Mouse (Mus musculus) liver, postnatal 0 days (tissue): ENCODE data around the gene 3110082I17Rik. TPM values are rescaled to one million over a fixed set of nuclear protein-coding genes. Genes with fewer than 3 reads are reported as not detected.
A peak's percentile ranks its signal among the peaks of the same experiment; 100 is the strongest.

Experiments
- ATAC-seq: fragments of 200-750 bp; cut with Nextera tagmentation; 2 replicates; pipeline ENCODE4 v1.8.0; 2017; ENCODE audit warnings: mild to moderate bottlenecking, moderate library complexity
- DNase-seq: peaks from one replicate; pipeline ENCODE4 v3.0.0-alpha.2; 2016
- H3K27ac ChIP-seq: fragments of 300-500 bp; sonication (generic); 2 replicates; pipeline ENCODE4 v1.5.1; 2014; ENCODE audit warnings: antibody characterized with exemption, moderate library complexity, mild to moderate bottlenecking, low read depth
- H3K27me3 ChIP-seq: fragments of 300-500 bp; sonication (generic); 2 replicates; pipeline ENCODE4 v1.6.1; 2014; ENCODE audit warnings: low read length, control low read depth, mixed read lengths; ENCODE audit not compliant: insufficient read depth
- H3K36me3 ChIP-seq: fragments of 300-500 bp; sonication (generic); replicated peaks from 2 replicates; pipeline ENCODE4 v1.6.1; 2014; ENCODE audit warnings: mild to moderate bottlenecking, control low read depth, low read length, moderate library complexity, mixed read lengths; ENCODE audit not compliant: insufficient read depth
- H3K4me1 ChIP-seq: fragments of 300-500 bp; sonication (generic); 2 replicates; pipeline ENCODE4 v1.6.1; 2014; ENCODE audit warnings: antibody characterized with exemption, mild to moderate bottlenecking, control low read depth; ENCODE audit not compliant: insufficient read depth
- H3K4me2 ChIP-seq: fragments of 300-500 bp; sonication (generic); 2 replicates; pipeline ENCODE4 v1.6.1; 2014; ENCODE audit warnings: low read depth, mild to moderate bottlenecking, low read length, moderate library complexity, mixed read lengths
- H3K4me3 ChIP-seq: fragments of 300-500 bp; sonication (generic); 2 replicates; pipeline ENCODE4 v1.5.1; 2014; ENCODE audit warnings: low read depth, low read length
- H3K9ac ChIP-seq: fragments of 300-500 bp; sonication (generic); replicated peaks from 2 replicates; pipeline ENCODE4 v1.6.1; 2014; ENCODE audit warnings: mild to moderate bottlenecking, moderate library complexity
- H3K9me3 ChIP-seq: fragments of 300-500 bp; sonication (generic); 2 replicates; pipeline ENCODE4 v1.6.1; 2016; ENCODE audit warnings: mild to moderate bottlenecking, control low read depth, low read length, mixed read lengths
- CTCF ChIP-seq: sonication (generic); IDR thresholded peaks from 2 replicates; pipeline ENCODE4 v1.5.1; 2016; ENCODE audit warnings: antibody characterized with exemption, low read depth
- EP300 ChIP-seq: IDR thresholded peaks from 2 replicates; pipeline ENCODE4 v1.6.1; 2016; ENCODE audit warnings: antibody characterized with exemption, low read depth, mild to moderate bottlenecking
- WGBS: fragments of 180-500 bp; shearing (Covaris S2); extraction: QIAGEN DNeasy Blood & Tissue Kit; methylation state at CpG from one replicate; pipeline ENCODE4 v1.1.7; 2014; ENCODE audit not compliant: insufficient replicate concordance; 5-methylcytosine and 5-hydroxymethylcytosine counted together
- polyA plus RNA-seq: library from polyadenylated mRNA; unstranded; fragments of >200 nt; fragmentation: Nextera tagmentation; extraction: Ambion mirVana; gene quantifications from 2 replicates; pipeline ENCODE4 v1.2.1, GENCODE M21; 2015

3110082I17Rik gene
- polyA plus RNA-seq, 1 experiment from 2014 or later = 9.5 TPM

DNA sequence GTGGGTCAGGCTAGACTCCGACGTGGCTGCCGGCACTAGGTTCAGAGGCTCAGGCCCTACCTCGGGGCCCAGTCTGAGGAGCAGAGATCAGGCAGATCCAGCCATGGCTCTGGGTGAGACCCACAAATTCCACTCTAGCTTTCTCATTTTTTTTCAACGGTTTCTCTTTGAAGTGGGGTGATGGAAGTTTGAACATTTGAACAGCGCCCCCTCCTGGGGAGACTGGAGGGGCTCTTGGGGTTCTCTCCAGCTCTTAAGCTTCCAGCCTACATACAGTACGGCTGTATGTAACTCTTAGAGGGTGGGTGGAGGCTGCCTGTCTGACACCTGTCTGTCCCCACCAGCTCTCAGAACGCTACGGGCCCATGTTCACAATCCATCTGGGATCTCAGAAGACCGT is 106.8 kb downstream of the 3110082I17Rik start:
- TF ChIP-seq EP300 (no peak), CTCF (peak; percentile 59)
- Histone ChIP-seq H3K4me2 (no peak overlapping the region), H3K36me3 (no peaks in the 10 kb centered on the region), H3K4me3 (no peak overlapping the region), H3K4me1 (peaks cover 2% of the 10 kb centered on the region), H3K9me3 (no peaks in the 10 kb centered on the region), H3K27ac (no peak overlapping the region), H3K9ac (no peak overlapping the region), H3K27me3 (no peaks in the 10 kb centered on the region)
- peak; percentile 81 for DNase-seq
- WGBS = 59% methylated on average over 10 of the region's 10 CpGs
- no peak for ATAC-seq

DNA sequence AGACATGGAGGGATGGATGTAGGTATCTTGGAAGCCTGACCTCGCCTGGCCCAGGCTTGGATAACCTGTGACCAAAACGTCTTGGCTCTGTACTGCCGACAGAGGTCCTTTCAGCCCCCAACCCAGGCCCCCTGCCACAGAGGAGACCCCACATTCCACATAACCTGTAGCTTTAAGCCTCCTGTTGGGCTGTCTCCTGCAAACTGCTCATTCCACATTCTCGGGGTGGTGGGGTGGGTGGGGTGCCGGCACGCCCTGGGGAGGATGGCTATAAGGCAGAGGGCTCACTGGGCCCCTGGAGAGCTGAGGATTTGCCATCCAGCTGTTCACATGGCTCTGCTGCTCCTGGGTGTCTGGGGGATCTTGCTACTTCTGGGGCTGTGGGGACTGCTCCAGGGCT is 108.0 kb downstream of the 3110082I17Rik start, which contains the start of gene Cyp2w1:
TSS of gene Cyp2w1 (plus strand) at position 301 of the 400 bp plus-strand sequence.
- H3K4me2 ChIP-seq = 0 out of 2 replicates have a peak within 1 kb of the TSS, but pooled peaks have one; percentile 18
- ATAC-seq (no peak), DNase-seq (no peak)
- no peaks in the 10 kb centered on the region for H3K4me1 ChIP-seq
- no peak for TF ChIP-seq CTCF
- TF ChIP-seq EP300 = no peak
- H3K4me3 ChIP-seq = no peak within 1 kb of the TSS
- H3K9me3 ChIP-seq = no peaks in the 10 kb centered on the region
- H3K36me3 ChIP-seq = no peaks in the 10 kb centered on the region
- no peaks in the 10 kb centered on the region for H3K27me3 ChIP-seq
- 0 out of 2 replicates have a peak within 1 kb of the TSS, but pooled peaks have one; percentile 29 for H3K27ac ChIP-seq
- 68% methylated on average over 6 of the region's 6 CpGs for WGBS
- no peak within 1 kb of the TSS; the same call in 1 of the 2 replicates for H3K9ac ChIP-seq

DNA sequence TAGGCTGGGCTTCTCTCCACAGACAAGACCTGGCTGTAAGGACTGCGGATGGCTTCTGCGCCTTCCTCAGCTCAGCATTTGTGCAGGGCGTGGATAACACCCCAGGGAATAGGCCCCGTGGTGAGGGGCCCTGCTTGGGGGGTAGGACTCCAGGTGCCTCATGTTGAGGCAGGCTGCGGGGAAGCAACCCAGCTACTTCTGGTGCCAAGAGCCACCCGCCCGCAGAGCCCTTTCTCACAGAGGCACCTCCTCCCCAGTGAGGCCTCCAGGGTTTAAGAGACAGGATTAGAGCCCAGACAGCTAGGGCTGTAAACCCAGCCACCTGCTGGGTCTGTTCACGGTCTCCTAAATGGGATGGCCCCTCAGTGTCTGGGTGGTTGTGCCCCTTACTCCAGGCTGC is 108.7 kb downstream of the 3110082I17Rik start:
- Histone ChIP-seq H3K27me3 (no peaks in the 10 kb centered on the region), H3K4me3 (no peak overlapping the region), H3K27ac (0 out of 2 replicates have a peak overlapping the region, but pooled peaks have one; percentile 29), H3K9me3 (no peaks in the 10 kb centered on the region), H3K9ac (no peak overlapping the region; the same call in 1 of the 2 replicates), H3K4me2 (0 out of 2 replicates have a peak overlapping the region, but pooled peaks have one; percentile 18), H3K36me3 (no peaks in the 10 kb centered on the region), H3K4me1 (0 out of 2 replicates have a peak, but pooled peaks cover under 1% of the 10 kb centered on the region)
- 43% methylated on average over 8 of the region's 8 CpGs for WGBS
- peak; percentile 53 for DNase-seq
- no peak for ATAC-seq
- TF ChIP-seq EP300 (no peak), CTCF (no peak)

DNA sequence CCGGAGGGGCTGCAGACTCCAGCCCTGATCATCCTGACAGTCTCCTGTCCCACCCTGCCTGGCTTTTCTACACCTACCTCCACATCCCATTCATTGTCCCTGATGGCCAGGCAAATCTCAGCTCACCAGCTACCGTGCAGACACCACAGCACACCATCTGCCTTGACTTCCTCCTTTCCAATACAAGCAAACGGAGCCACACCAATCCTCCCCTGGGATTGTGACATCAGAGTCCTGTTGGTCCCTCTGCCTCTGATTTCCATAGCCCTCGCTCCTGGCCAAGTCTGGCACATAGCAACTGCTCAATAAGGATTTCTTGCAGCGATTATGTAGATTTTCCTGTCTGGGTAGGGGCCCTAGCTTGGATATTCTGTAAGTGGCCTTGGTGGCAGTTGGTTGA is 109.2 kb downstream of the 3110082I17Rik start, which contains the start of gene Cox19:
TSS of gene Cox19 (minus strand) at position 285 of the 400 bp plus-strand sequence.
- 48% methylated on average over 5 of the region's 5 CpGs for WGBS
- Histone ChIP-seq H3K4me2 (0 out of 2 replicates have a peak within 1 kb of the TSS, but pooled peaks have one; percentile 18), H3K9ac (no peak within 1 kb of the TSS; the same call in 1 of the 2 replicates), H3K27ac (0 out of 2 replicates have a peak within 1 kb of the TSS, but pooled peaks have one; percentile 29), H3K4me1 (0 out of 2 replicates have a peak, but pooled peaks cover 4% of the 10 kb centered on the region), H3K9me3 (no peaks in the 10 kb centered on the region), H3K36me3 (no peaks in the 10 kb centered on the region), H3K27me3 (no peaks in the 10 kb centered on the region), H3K4me3 (no peak within 1 kb of the TSS)
- TF ChIP-seq EP300 (no peak), CTCF (no peak)
- DNase-seq (no peak), ATAC-seq (no peak)

DNA sequence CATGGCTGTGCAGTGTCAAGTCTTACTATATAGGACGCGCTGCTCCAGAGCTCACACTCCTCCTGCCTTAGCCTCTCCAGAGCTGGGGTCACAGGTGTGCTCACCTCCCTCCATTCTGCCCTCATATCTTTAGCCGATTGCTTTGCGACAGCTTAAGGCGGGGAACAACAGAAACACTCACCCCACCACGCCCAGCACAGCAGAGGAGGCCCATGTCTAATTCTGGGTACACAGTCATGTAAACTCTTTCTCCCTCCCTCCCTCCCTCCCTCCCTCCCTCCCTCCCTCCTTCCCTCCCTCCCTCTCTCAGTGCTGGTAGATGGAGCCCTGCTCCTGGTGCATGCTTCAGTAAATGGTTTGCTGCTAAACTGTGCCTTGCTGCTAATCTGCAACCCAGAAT is 110.6 kb downstream of the 3110082I17Rik start:
- H3K4me1 ChIP-seq = peaks cover 11% of the 10 kb centered on the region

DNA sequence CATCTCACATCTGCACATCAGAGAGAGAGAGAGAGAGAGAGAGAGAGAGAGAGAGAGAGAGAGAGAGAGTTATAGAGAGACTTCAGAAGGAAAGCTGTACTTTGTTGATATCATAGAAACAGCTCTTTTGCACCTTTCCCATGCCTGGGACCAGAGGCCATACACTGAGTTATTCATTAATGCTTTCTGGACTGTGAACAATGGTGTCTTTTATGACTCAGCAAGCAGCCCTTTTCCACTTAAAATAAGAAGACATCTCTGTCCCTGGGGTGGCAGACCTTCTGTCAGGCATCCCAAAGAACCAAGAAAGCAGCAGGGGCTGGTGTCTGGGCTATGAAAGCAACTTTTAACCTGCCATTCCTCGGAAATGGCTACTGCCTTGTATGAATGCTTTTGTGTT is 113.1 kb downstream of the 3110082I17Rik start:
- DNase-seq (no peak), ATAC-seq (no peak)
- peaks cover 20% of the 10 kb centered on the region for H3K4me1 ChIP-seq
- H3K4me3 ChIP-seq = no peak overlapping the region
- TF ChIP-seq EP300 (no peak), CTCF (no peak)
- no peaks in the 10 kb centered on the region for H3K9me3 ChIP-seq
- peak overlapping the region; percentile 18; the same call in 1 of the 2 replicates for H3K27ac ChIP-seq
- H3K4me2 ChIP-seq = no peak overlapping the region
- no peak overlapping the region for H3K9ac ChIP-seq
- H3K27me3 ChIP-seq = no peaks in the 10 kb centered on the region
- 58% methylated on average over 1 of the region's 1 CpGs for WGBS
- peaks cover 6% of the 10 kb centered on the region for H3K36me3 ChIP-seq

More for the DNA sequence above, 110.6 kb downstream of the 3110082I17Rik start:
- no peaks in the 10 kb centered on the region for H3K27me3 ChIP-seq
- H3K36me3 ChIP-seq = no peaks in the 10 kb centered on the region
- ATAC-seq (no peak), DNase-seq (no peak)
- no peaks in the 10 kb centered on the region for H3K9me3 ChIP-seq
- H3K9ac ChIP-seq = no peak overlapping the region
- TF ChIP-seq EP300 (no peak), CTCF (no peak)
- H3K27ac ChIP-seq = no peak overlapping the region
- WGBS = 54% methylated on average over 6 of the region's 6 CpGs
- H3K4me3 ChIP-seq = no peak overlapping the region
- no peak overlapping the region for H3K4me2 ChIP-seq

DNA sequence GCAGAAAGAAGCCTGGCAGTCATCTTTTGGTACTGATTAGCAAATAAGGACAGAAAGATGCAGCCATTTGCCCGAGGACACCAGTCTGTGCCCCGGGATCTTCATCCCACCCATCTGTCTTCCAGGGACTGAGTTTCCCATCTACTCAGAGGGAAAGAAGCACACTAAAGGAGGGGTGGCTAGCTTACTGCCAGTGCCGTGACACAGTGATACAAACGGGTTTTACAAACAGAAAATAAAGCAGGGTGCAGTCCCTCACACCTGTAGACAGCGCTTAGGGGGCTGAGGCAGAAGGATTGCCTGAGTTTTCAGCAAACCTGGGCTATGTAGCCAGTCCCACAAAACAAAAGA is 115.0 kb downstream of the 3110082I17Rik start:
- no peaks in the 10 kb centered on the region for H3K9me3 ChIP-seq
- H3K9ac ChIP-seq = peak overlapping the region; percentile 51
- H3K4me3 ChIP-seq = peak overlapping the region; percentile 86
- H3K27ac ChIP-seq = peak overlapping the region; percentile 59
- WGBS = 10% methylated on average over 5 of the region's 5 CpGs
- TF ChIP-seq EP300 (no peak), CTCF (no peak)
- H3K4me2 ChIP-seq = peak overlapping the region; percentile 84
- H3K4me1 ChIP-seq = peaks cover 20% of the 10 kb centered on the region
- ATAC-seq (peak; percentile 28), DNase-seq (no peak)
- H3K27me3 ChIP-seq = no peaks in the 10 kb centered on the region
- H3K36me3 ChIP-seq = peaks cover 18% of the 10 kb centered on the region
